Mouse (Mus musculus) C2C12 (cell line): Measurements from ENCODE around the gene Tnrc18. TPM values are rescaled to one million over a fixed set of nuclear protein-coding genes. Genes with fewer than 3 reads are reported as not detected.

Experiments
- H3K27me3 ChIP-seq: one replicate; pipeline ENCODE4 v1.6.1; 2011; ENCODE audit not compliant: control insufficient read depth, insufficient read depth, insufficient read length
- H3K36me3 ChIP-seq: one replicate; pipeline ENCODE4 v1.6.1; 2011; ENCODE audit not compliant: control insufficient read depth, insufficient read depth
- H3K4me3 ChIP-seq: one replicate; pipeline ENCODE4 v1.5.1; 2011; ENCODE audit warnings: mild to moderate bottlenecking, control low read depth; ENCODE audit not compliant: poor library complexity, insufficient read depth, severe bottlenecking
- H3K79me2 ChIP-seq: one replicate; pipeline ENCODE4 v1.6.1; 2011; ENCODE audit not compliant: control insufficient read depth, insufficient read depth
- H3K79me3 ChIP-seq: one replicate; pipeline ENCODE4 v1.6.1; 2011; ENCODE audit warnings: low read depth, control low read depth
- H3ac ChIP-seq: one replicate; pipeline ENCODE3; 2011; ENCODE audit warnings: low read depth; ENCODE audit not compliant: control insufficient read depth, insufficient read length
- CEBPB ChIP-seq: IDR thresholded peaks from one replicate; pipeline ENCODE4 v1.6.1; 2011; ENCODE audit warnings: low read depth, mild to moderate bottlenecking, control low read depth, moderate library complexity
- CTCF ChIP-seq: IDR thresholded peaks from one replicate; pipeline ENCODE4 v1.5.1; 2011; ENCODE audit not compliant: control insufficient read depth, insufficient read depth, insufficient read length
- FOSL1 ChIP-seq: IDR thresholded peaks from one replicate; pipeline ENCODE4 v1.8.0; 2011; ENCODE audit warnings: mild to moderate bottlenecking, low read length; ENCODE audit not compliant: poor library complexity, insufficient read depth, severe bottlenecking
- MAX ChIP-seq: IDR thresholded peaks from one replicate; pipeline ENCODE4 v1.6.1; 2011; ENCODE audit warnings: mild to moderate bottlenecking, control low read depth
- MYOD1 ChIP-seq: IDR thresholded peaks from one replicate; pipeline ENCODE4 v1.6.1; 2011; ENCODE audit warnings: low read depth; ENCODE audit not compliant: control insufficient read depth, insufficient read length
- MYOG ChIP-seq: IDR thresholded peaks from one replicate; pipeline ENCODE4 v1.6.1; 2011; ENCODE audit not compliant: control insufficient read depth, insufficient read length; ENCODE audit errors: extremely low read depth
- USF1 ChIP-seq: IDR thresholded peaks from one replicate; pipeline ENCODE4 v1.6.1; 2011; ENCODE audit warnings: low read depth, mild to moderate bottlenecking, control low read depth, moderate library complexity
- polyA plus RNA-seq: library from polyadenylated mRNA; unstranded; fragments of >200 nt; fragmentation: generic; extraction: Trizol; gene quantifications from one replicate; pipeline ENCODE4 v1.2.1, GENCODE M21; 2012; ENCODE audit warnings: missing spikeins

The Tnrc18 gene
- polyA plus RNA-seq, 1 experiment: 44.3 TPM

- H3K27me3 ChIP-seq: peaks cover 62% of the 10 kb centered on the region
- no peak overlapping the region for H3ac ChIP-seq
- H3K79me2 ChIP-seq: no peaks in the 10 kb centered on the region
- H3K36me3 ChIP-seq: no peaks in the 10 kb centered on the region
- no peaks in the 10 kb centered on the region for H3K79me3 ChIP-seq
- TF ChIP-seq CEBPB (no peak), MYOD1 (no peak), FOSL1 (no peak), CTCF (no peak), MAX (no peak)
- no peak overlapping the region for H3K4me3 ChIP-seq
Measured at GRCm38 (mm10) chr5:142688866-142689265, 128.6 kb downstream of the Tnrc18 start.

- TF ChIP-seq MYOG (no peak), CTCF (no peak), CEBPB (no peak), MAX (no peak), FOSL1 (no peak), MYOD1 (no peak), USF1 (no peak)
- no peaks in the 10 kb centered on the region for H3K79me2 ChIP-seq
- H3K36me3 ChIP-seq: no peaks in the 10 kb centered on the region
- no peak overlapping the region for H3ac ChIP-seq
- H3K27me3 ChIP-seq: peaks cover 23% of the 10 kb centered on the region
- no peak overlapping the region for H3K4me3 ChIP-seq
- H3K79me3 ChIP-seq: no peaks in the 10 kb centered on the region
Measured at GRCm38 (mm10) chr5:142682529-142682928, 134.9 kb downstream of the Tnrc18 start.

GRCm38 (mm10) chr5:142681911-142682310 lies 135.6 kb downstream of the Tnrc18 start:
- peaks cover 17% of the 10 kb centered on the region for H3K27me3 ChIP-seq
- TF ChIP-seq MYOD1 (no peak), FOSL1 (no peak), MYOG (no peak), CTCF (no peak), USF1 (no peak)
- no peaks in the 10 kb centered on the region for H3K79me2 ChIP-seq
- H3K36me3 ChIP-seq: no peaks in the 10 kb centered on the region
- H3K79me3 ChIP-seq: no peaks in the 10 kb centered on the region
- no peak overlapping the region for H3K4me3 ChIP-seq
- H3ac ChIP-seq: no peak overlapping the region

- TF ChIP-seq MYOG (no peak), CTCF (no peak), MYOD1 (no peak), MAX (no peak), USF1 (no peak), CEBPB (no peak), FOSL1 (no peak)
- no peaks in the 10 kb centered on the region for H3K79me2 ChIP-seq
- H3K79me3 ChIP-seq: no peaks in the 10 kb centered on the region
- no peak overlapping the region for H3K4me3 ChIP-seq
- no peaks in the 10 kb centered on the region for H3K36me3 ChIP-seq
- H3ac ChIP-seq: no peak overlapping the region
- peaks cover 8% of the 10 kb centered on the region for H3K27me3 ChIP-seq
Measured at GRCm38 (mm10) chr5:142679065-142679464, 138.4 kb downstream of the Tnrc18 start.

- no peak overlapping the region for H3ac ChIP-seq
- H3K79me3 ChIP-seq: no peaks in the 10 kb centered on the region
- H3K36me3 ChIP-seq: no peaks in the 10 kb centered on the region
- no peaks in the 10 kb centered on the region for H3K79me2 ChIP-seq
- TF ChIP-seq MYOG: no peak
- no peak for TF ChIP-seq CEBPB
- no peak for TF ChIP-seq MYOD1
- TF ChIP-seq USF1: no peak
- no peak for TF ChIP-seq CTCF
- TF ChIP-seq FOSL1: no peak
- TF ChIP-seq MAX: no peak
- H3K27me3 ChIP-seq: peaks cover 8% of the 10 kb centered on the region
- no peak overlapping the region for H3K4me3 ChIP-seq
Measured at GRCm38 (mm10) chr5:142678141-142678571, 139.3 kb downstream of the Tnrc18 start.

Other genes starting within 250 kb of the Tnrc18 start
- not detected for gene Mmd2, start 208.9 kb downstream of the Tnrc18 start, polyA plus RNA-seq
- gene Wipi2, start 190.0 kb downstream of the Tnrc18 start, polyA plus RNA-seq: 36.0 TPM
- 0.05 TPM for gene Slc29a4, start 125.2 kb downstream of the Tnrc18 start, polyA plus RNA-seq
- gene Fbxl18, start 77.8 kb upstream of the Tnrc18 start, polyA plus RNA-seq: 9.5 TPM
- 6,665 TPM for gene Actb, start 89.1 kb upstream of the Tnrc18 start, polyA plus RNA-seq
- 583 TPM for gene Fscn1, start 142.7 kb upstream of the Tnrc18 start, polyA plus RNA-seq